Mouse (Mus musculus): ENCODE data around the gene Snx14. TPM values are rescaled to one million over a fixed set of nuclear protein-coding genes. Genes with fewer than 3 reads are reported as not detected.

The Snx14 gene
- polyA plus RNA-seq, 1 experiment = 7.1 TPM

DNA sequence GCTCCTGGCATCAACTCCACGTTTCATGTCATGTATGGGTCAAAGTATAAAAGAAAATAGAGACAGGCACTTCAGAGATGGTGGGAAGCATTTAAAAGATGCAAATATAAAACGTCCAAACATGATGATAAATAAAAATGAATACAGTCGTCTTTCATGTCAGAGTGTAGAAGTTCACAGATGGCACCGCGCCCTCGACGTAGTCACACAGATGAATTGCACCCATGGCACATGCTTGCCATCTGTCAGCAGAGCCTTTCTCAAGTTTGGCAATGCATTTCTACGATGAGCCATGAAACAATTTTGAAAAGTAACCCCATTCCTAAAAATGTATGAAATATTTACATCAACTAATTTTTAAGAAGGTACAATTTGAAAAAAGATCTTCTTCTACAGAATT lies 43.9 kb downstream of the Snx14 start:
- TF ChIP-seq CTCF (IDR thresholded peaks at IDR 0.05; ENCODE audit: extremely low read depth, insufficient read length, insufficient replicate concordance, low read depth, low read length) (no peak), POLR2A (IDR thresholded peaks at IDR 0.05; ENCODE audit: low read depth, low read length) (no peak)
- Histone ChIP-seq H3K4me1 (ENCODE audit: control insufficient read depth, insufficient read depth, insufficient read length, low read length) (no peaks in the 10 kb centered on the region), H3K4me3 (ENCODE audit: low read depth, low read length) (no peak overlapping the region), H3K27me3 (ENCODE audit: control insufficient read depth, insufficient read depth, low read length) (no peaks in the 10 kb centered on the region; the same call in 1 of the 2 replicates), H3K36me3 (ENCODE audit: control insufficient read depth, insufficient read depth, low read length) (peaks cover 38% of the 10 kb centered on the region), H3K27ac (ENCODE audit: insufficient read depth, low read depth, low read length) (no peak overlapping the region)
- 82% methylated on average over 8 of the region's 8 CpGs for WGBS

DNA sequence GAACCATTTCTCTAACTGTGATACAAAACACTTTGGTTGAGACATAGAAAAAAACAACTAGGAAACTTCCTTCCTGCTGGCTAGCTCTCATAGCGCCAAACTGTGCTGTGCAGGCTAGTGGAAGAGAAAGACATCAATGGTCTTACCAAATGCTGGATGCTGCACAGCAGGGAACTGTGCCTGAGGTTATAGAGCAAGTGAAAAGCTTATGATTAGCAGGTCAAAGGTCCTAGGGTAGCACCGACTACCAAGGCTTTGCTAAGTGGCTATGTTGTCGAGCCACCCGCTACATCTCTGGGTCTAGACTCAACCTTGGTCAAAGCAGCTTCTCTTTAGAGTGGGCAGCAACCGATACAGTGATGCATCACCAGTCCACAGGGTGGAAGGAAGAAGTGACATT lies 49.9 kb downstream of the Snx14 start:
- H3K27ac ChIP-seq (ENCODE audit: insufficient read depth, low read depth, low read length) = no peak overlapping the region
- H3K4me1 ChIP-seq (ENCODE audit: control insufficient read depth, insufficient read depth, insufficient read length, low read length) = no peaks in the 10 kb centered on the region
- H3K4me3 ChIP-seq (ENCODE audit: low read depth, low read length) = no peak overlapping the region
- TF ChIP-seq CTCF (IDR thresholded peaks at IDR 0.05; ENCODE audit: extremely low read depth, insufficient read length, insufficient replicate concordance, low read depth, low read length) (no peak), POLR2A (IDR thresholded peaks at IDR 0.05; ENCODE audit: low read depth, low read length) (no peak)
- 91% methylated on average over 5 of the region's 5 CpGs for WGBS
- H3K36me3 ChIP-seq (ENCODE audit: control insufficient read depth, insufficient read depth, low read length) = peaks cover 40% of the 10 kb centered on the region
- no peaks in the 10 kb centered on the region for H3K27me3 ChIP-seq (ENCODE audit: control insufficient read depth, insufficient read depth, low read length)

DNA sequence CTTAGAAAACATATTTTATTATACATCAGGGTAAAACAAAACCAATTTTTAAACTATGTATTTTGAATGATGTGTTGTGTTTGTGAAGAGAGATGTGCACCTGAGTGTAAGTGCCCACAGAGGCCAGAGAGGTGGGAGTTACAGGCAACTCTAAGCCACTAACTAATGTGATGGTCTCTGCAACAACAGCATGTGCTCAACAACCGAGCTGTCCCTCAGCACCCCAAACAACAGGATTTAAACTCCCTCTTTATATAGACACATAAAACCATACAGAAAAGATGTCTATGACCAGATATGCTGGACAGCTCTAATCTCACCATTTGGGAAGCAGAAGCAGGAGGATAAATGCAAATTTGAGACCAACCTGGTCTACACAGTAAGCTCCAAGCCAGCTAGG lies 58.2 kb downstream of the Snx14 start:
- TF ChIP-seq CTCF (IDR thresholded peaks at IDR 0.05; ENCODE audit: extremely low read depth, insufficient read length, insufficient replicate concordance, low read depth, low read length) (no peak), POLR2A (IDR thresholded peaks at IDR 0.05; ENCODE audit: low read depth, low read length) (no peak)

DNA sequence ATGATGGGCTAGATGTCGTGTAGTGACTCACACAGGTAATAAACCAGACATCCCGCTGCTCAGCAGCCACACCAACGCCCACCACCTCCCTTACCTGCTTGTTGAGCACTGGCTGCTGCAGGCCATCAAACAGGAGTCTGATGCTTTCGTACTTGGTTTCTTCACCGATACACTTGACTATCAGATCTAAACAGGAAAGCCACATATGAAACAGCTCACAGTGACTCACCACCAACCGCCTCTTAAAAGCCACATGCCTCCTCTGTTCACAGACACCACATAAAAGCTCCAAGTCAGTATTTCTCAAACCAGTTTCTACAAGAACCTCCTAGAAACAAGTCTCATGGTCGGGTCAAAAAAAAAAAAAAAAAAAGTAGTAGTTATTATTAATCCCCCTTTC lies 58.7 kb downstream of the Snx14 start:
- Histone ChIP-seq H3K36me3 (ENCODE audit: control insufficient read depth, insufficient read depth, low read length) (peaks cover 41% of the 10 kb centered on the region), H3K4me3 (ENCODE audit: low read depth, low read length) (no peak overlapping the region), H3K27me3 (ENCODE audit: control insufficient read depth, insufficient read depth, low read length) (no peaks in the 10 kb centered on the region), H3K4me1 (ENCODE audit: control insufficient read depth, insufficient read depth, insufficient read length, low read length) (no peaks in the 10 kb centered on the region), H3K27ac (ENCODE audit: insufficient read depth, low read depth, low read length) (no peak overlapping the region)
- WGBS = 55% methylated on average over 7 of the region's 7 CpGs
- TF ChIP-seq POLR2A (IDR thresholded peaks at IDR 0.05; ENCODE audit: low read depth, low read length) (no peak), CTCF (IDR thresholded peaks at IDR 0.05; ENCODE audit: extremely low read depth, insufficient read length, insufficient replicate concordance, low read depth, low read length) (no peak)

More for the DNA sequence above, 58.2 kb downstream of the Snx14 start:
- no peak overlapping the region for H3K4me3 ChIP-seq (ENCODE audit: low read depth, low read length)
- H3K27me3 ChIP-seq (ENCODE audit: control insufficient read depth, insufficient read depth, low read length) = no peaks in the 10 kb centered on the region
- 87% methylated on average over 1 of the region's 1 CpGs for WGBS
- no peaks in the 10 kb centered on the region for H3K4me1 ChIP-seq (ENCODE audit: control insufficient read depth, insufficient read depth, insufficient read length, low read length)
- peaks cover 41% of the 10 kb centered on the region for H3K36me3 ChIP-seq (ENCODE audit: control insufficient read depth, insufficient read depth, low read length)
- peak overlapping the region; percentile 53 for H3K27ac ChIP-seq (ENCODE audit: insufficient read depth, low read depth, low read length)

DNA sequence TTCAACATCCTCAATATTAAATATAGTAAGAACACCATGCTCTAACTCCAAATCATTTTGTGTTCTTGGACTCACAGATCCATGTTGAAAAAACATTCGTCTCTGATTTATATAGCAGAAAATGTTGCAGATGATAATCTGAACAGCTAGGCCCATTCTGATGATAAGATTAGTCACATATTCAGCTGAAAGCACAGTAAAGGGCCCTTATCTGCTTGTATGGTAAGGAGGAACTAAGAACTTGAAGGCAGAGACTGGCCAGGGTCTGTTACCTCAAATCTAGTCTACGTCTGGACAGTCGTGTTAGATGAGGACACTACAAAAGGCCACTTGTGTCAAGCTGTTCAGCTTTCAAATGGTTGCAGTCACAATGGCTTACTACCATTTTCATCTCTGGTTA lies 59.7 kb downstream of the Snx14 start:
- no peak overlapping the region for H3K27ac ChIP-seq (ENCODE audit: insufficient read depth, low read depth, low read length)
- no peak for TF ChIP-seq POLR2A (IDR thresholded peaks at IDR 0.05; ENCODE audit: low read depth, low read length)
- TF ChIP-seq CTCF (IDR thresholded peaks at IDR 0.05; ENCODE audit: extremely low read depth, insufficient read length, insufficient replicate concordance, low read depth, low read length) = no peak
- no peaks in the 10 kb centered on the region for H3K27me3 ChIP-seq (ENCODE audit: control insufficient read depth, insufficient read depth, low read length)
- no peaks in the 10 kb centered on the region for H3K4me1 ChIP-seq (ENCODE audit: control insufficient read depth, insufficient read depth, insufficient read length, low read length)
- H3K36me3 ChIP-seq (ENCODE audit: control insufficient read depth, insufficient read depth, low read length) = peaks cover 40% of the 10 kb centered on the region
- 85% methylated on average over 3 of the region's 3 CpGs for WGBS
- H3K4me3 ChIP-seq (ENCODE audit: low read depth, low read length) = no peak overlapping the region

DNA sequence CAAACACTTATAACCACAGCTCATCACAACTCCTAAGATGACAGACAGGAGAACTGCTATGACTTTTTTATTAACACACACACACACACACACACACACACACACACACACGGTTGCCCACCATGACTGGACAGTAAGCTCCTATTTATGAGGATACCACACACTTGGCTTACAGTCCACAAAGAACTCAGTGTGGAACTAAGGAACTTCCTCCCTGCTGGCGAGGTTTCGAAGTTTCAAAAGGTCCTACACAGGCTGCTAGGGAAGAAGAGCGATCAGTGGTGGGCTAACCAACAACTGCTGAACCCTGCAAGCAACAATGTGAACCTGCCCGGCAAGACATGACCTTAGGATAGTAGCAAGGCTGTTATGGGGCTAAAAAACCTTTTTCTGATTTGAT lies 61.3 kb downstream of the Snx14 start:
- no peaks in the 10 kb centered on the region for H3K4me1 ChIP-seq (ENCODE audit: control insufficient read depth, insufficient read depth, insufficient read length, low read length)
- H3K27ac ChIP-seq (ENCODE audit: insufficient read depth, low read depth, low read length) = no peak overlapping the region
- H3K36me3 ChIP-seq (ENCODE audit: control insufficient read depth, insufficient read depth, low read length) = peaks cover 28% of the 10 kb centered on the region
- TF ChIP-seq POLR2A (IDR thresholded peaks at IDR 0.05; ENCODE audit: low read depth, low read length) = no peak
- TF ChIP-seq CTCF (IDR thresholded peaks at IDR 0.05; ENCODE audit: extremely low read depth, insufficient read length, insufficient replicate concordance, low read depth, low read length) = no peak
- WGBS = 88% methylated on average over 5 of the region's 5 CpGs
- no peak overlapping the region for H3K4me3 ChIP-seq (ENCODE audit: low read depth, low read length)
- no peaks in the 10 kb centered on the region for H3K27me3 ChIP-seq (ENCODE audit: control insufficient read depth, insufficient read depth, low read length)

DNA sequence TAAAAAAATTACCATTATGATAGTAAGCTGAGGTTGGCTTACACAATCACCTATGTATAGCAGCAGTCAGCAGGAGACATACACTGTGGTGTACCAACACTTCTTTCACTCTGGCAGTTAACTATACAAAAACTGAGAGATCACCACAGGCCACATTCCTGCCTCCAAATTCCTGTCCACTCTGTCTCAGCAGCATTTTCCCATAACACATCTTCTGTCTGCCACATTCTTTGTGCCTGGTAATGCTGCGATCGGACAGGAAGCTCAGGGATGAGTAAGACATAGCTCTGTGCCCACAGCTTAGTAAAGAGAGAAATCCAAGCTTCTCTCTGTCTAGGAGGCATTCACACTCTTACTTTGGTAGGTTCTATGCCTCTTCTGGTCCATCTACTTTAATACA lies 65.8 kb downstream of the Snx14 start:
- WGBS = 93% methylated on average over 2 of the region's 2 CpGs
- no peak overlapping the region for H3K27ac ChIP-seq (ENCODE audit: insufficient read depth, low read depth, low read length)
- no peaks in the 10 kb centered on the region for H3K4me1 ChIP-seq (ENCODE audit: control insufficient read depth, insufficient read depth, insufficient read length, low read length)
- no peak overlapping the region for H3K4me3 ChIP-seq (ENCODE audit: low read depth, low read length)
- TF ChIP-seq CTCF (IDR thresholded peaks at IDR 0.05; ENCODE audit: extremely low read depth, insufficient read length, insufficient replicate concordance, low read depth, low read length) (no peak), POLR2A (IDR thresholded peaks at IDR 0.05; ENCODE audit: low read depth, low read length) (no peak)
- H3K27me3 ChIP-seq (ENCODE audit: control insufficient read depth, insufficient read depth, low read length) = no peaks in the 10 kb centered on the region
- peaks cover 4% of the 10 kb centered on the region; the same call in 1 of the 2 replicates for H3K36me3 ChIP-seq (ENCODE audit: control insufficient read depth, insufficient read depth, low read length)

DNA sequence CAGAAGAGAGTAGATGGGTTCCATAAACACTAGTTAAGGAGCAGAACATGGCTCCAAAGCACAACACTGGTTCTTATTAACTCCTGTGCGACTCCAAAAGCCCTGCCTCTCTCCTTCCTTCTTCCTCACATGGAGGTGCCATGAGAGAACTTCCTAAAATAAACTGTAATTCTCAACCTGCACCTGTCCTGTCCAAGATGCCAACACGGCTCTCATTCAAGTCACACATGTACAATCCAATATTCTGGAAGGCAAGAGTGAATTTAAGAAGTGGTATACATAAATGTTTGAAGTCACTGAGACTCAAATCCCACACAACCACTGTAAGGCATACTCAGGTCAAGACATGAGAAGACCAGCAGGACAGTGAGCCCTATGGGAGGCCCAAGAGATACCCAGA lies 67.6 kb downstream of the Snx14 start:
- Histone ChIP-seq H3K36me3 (ENCODE audit: control insufficient read depth, insufficient read depth, low read length) (peaks cover 3% of the 10 kb centered on the region; the same call in 1 of the 2 replicates), H3K4me1 (ENCODE audit: control insufficient read depth, insufficient read depth, insufficient read length, low read length) (no peaks in the 10 kb centered on the region), H3K27ac (ENCODE audit: insufficient read depth, low read depth, low read length) (no peak overlapping the region), H3K27me3 (ENCODE audit: control insufficient read depth, insufficient read depth, low read length) (no peaks in the 10 kb centered on the region), H3K4me3 (ENCODE audit: low read depth, low read length) (no peak overlapping the region)
- 91% methylated on average over 2 of the region's 2 CpGs for WGBS
- TF ChIP-seq CTCF (IDR thresholded peaks at IDR 0.05; ENCODE audit: extremely low read depth, insufficient read length, insufficient replicate concordance, low read depth, low read length) (no peak), POLR2A (IDR thresholded peaks at IDR 0.05; ENCODE audit: low read depth, low read length) (no peak)
